10 mouse cellular contexts compared by ENCODE assay signal in genomic region chr6:94316886-94317285, GRCm38 (mm10).
"Had no signal": no experiment of that assay in that cellular context is flagged by ENCODE, and none has a peak within 500 bp of the region (broad histone marks: within the 10 kb centered on the region; RNA-seq: fewer than 3 reads in every experiment).

No protein-coding gene starts in this region.

- H3K4me3 ChIP-seq: limb, embryonic 15.5 days; liver, embryonic 13.5 days; midbrain, embryonic 13.5 days had no signal

- H3K4me2 ChIP-seq: limb, embryonic 15.5 days; liver, embryonic 13.5 days; midbrain, embryonic 13.5 days had no signal

- ATAC-seq: intestine, embryonic 16.5 days; midbrain, embryonic 13.5 days had no signal

- DNase-seq: layer of hippocampus, adult 9-11 months; layer of hippocampus, postnatal 36 days; liver, embryonic 13.5 days; lung, adult 18-20 months; lung, postnatal 36 days; right cerebral cortex, adult 18-20 months; thymus, postnatal 36 days had no signal

- H3K27ac ChIP-seq: limb, embryonic 15.5 days; liver, embryonic 13.5 days; midbrain, embryonic 13.5 days had no signal

- H3K9ac ChIP-seq: limb, embryonic 15.5 days; liver, embryonic 13.5 days; midbrain, embryonic 13.5 days had no signal

- H3K9me3 ChIP-seq: limb, embryonic 15.5 days; liver, embryonic 13.5 days; midbrain, embryonic 13.5 days had no signal

- H3K36me3 ChIP-seq: limb, embryonic 15.5 days; liver, embryonic 13.5 days; midbrain, embryonic 13.5 days had no signal

- H3K27me3 ChIP-seq: limb, embryonic 15.5 days; liver, embryonic 13.5 days; midbrain, embryonic 13.5 days had no signal

- H3K4me1 ChIP-seq: limb, embryonic 15.5 days; liver, embryonic 13.5 days; midbrain, embryonic 13.5 days had no signal
